8 mouse cellular contexts compared by ENCODE assay signal in genomic region chr5:142929400-142929752, GRCm38 (mm10). TPM values are rescaled to one million over a fixed set of nuclear protein-coding genes. Genes with fewer than 3 reads are reported as not detected.
DNase-seq lines count a peak whose midpoint lies in the region; ATAC-seq and TF ChIP-seq lines count a peak whose summit lies in the region.

No protein-coding gene starts in this region.

- TF ChIP-seq CTCF in bone marrow macrophage, adult 2 months (IDR thresholded peaks at IDR 0.05; ENCODE audit: low read depth, low read length) = no peak
- TF ChIP-seq CTCF in midbrain, postnatal 0 days (IDR thresholded peaks at IDR 0.05) = no peak

- peaks cover 44% of the 10 kb centered on the region for H3K4me1 ChIP-seq in kidney, embryonic 15.5 days
- H3K4me1 ChIP-seq in bone marrow macrophage, adult 2 months (ENCODE audit: control insufficient read depth, insufficient read depth, low read length) = peaks cover 41% of the 10 kb centered on the region
- H3K4me1 ChIP-seq in hindbrain, embryonic 14.5 days (replicated peaks; ENCODE audit: control insufficient read depth, insufficient read depth, low read length) = 0 out of 2 replicates have a peak, but pooled peaks cover 6% of the 10 kb centered on the region
- no peaks in the 10 kb centered on the region for H3K4me1 ChIP-seq in midbrain, postnatal 0 days (ENCODE audit: insufficient read depth, low read length)

- peak overlapping the region; percentile 87 for H3K27ac ChIP-seq in kidney, embryonic 15.5 days
- H3K27ac ChIP-seq in bone marrow macrophage, adult 2 months (ENCODE audit: insufficient read depth, low read depth, low read length) = peak overlapping the region; percentile 90
- H3K27ac ChIP-seq in hindbrain, embryonic 14.5 days = no peak overlapping the region
- no peak overlapping the region for H3K27ac ChIP-seq in midbrain, postnatal 0 days (ENCODE audit: low read depth, low read length)

- TF ChIP-seq POLR2A in bone marrow macrophage, adult 2 months (IDR thresholded peaks at IDR 0.05; ENCODE audit: borderline replicate concordance, low read depth, low read length) = no peak

- WGBS in kidney, embryonic 15.5 days = 13% methylated on average over 4 of the region's 4 CpGs
- 22% methylated on average over 4 of the region's 4 CpGs for WGBS in hindbrain, embryonic 14.5 days
- 14% methylated on average over 4 of the region's 4 CpGs for WGBS in midbrain, postnatal 0 days

- ATAC-seq in kidney, embryonic 15.5 days (replicated peaks; ENCODE audit: low FRiP score) = no peak
- ATAC-seq in hindbrain, embryonic 14.5 days (ENCODE audit: low FRiP score) = no peak
- no peak for ATAC-seq in midbrain, postnatal 0 days (ENCODE audit: low FRiP score)

- H3K36me3 ChIP-seq in kidney, embryonic 15.5 days = no peaks in the 10 kb centered on the region
- no peaks in the 10 kb centered on the region for H3K36me3 ChIP-seq in hindbrain, embryonic 14.5 days (replicated peaks; ENCODE audit: control insufficient read depth, insufficient read depth)
- H3K36me3 ChIP-seq in midbrain, postnatal 0 days (ENCODE audit: insufficient read depth, low read length) = no peaks in the 10 kb centered on the region

- H3K9me3 ChIP-seq in kidney, embryonic 15.5 days (replicated peaks) = no peaks in the 10 kb centered on the region
- no peaks in the 10 kb centered on the region for H3K9me3 ChIP-seq in hindbrain, embryonic 14.5 days (ENCODE audit: control insufficient read depth, low read length)
- no peaks in the 10 kb centered on the region for H3K9me3 ChIP-seq in midbrain, postnatal 0 days (ENCODE audit: low read length)

- H3K27me3 ChIP-seq in kidney, embryonic 15.5 days = no peaks in the 10 kb centered on the region
- H3K27me3 ChIP-seq in hindbrain, embryonic 14.5 days (ENCODE audit: control insufficient read depth, insufficient read depth, low read length) = 0 out of 2 replicates have a peak, but pooled peaks cover 3% of the 10 kb centered on the region
- H3K27me3 ChIP-seq in midbrain, postnatal 0 days (ENCODE audit: insufficient read depth, low read length) = 0 out of 2 replicates have a peak, but pooled peaks cover 4% of the 10 kb centered on the region

- peak overlapping the region; percentile 78 for H3K4me2 ChIP-seq in kidney, embryonic 15.5 days
- peak overlapping the region; percentile 43 for H3K4me2 ChIP-seq in hindbrain, embryonic 14.5 days (replicated peaks)
- H3K4me2 ChIP-seq in midbrain, postnatal 0 days (ENCODE audit: low read depth, low read length, poor library complexity, severe bottlenecking) = peak overlapping the region; percentile 58

- H3K9ac ChIP-seq in kidney, embryonic 15.5 days = peak overlapping the region; percentile 56
- peak overlapping the region; percentile 32; the same call in 1 of the 2 replicates for H3K9ac ChIP-seq in hindbrain, embryonic 14.5 days
- H3K9ac ChIP-seq in midbrain, postnatal 0 days (replicated peaks; ENCODE audit: low read length, poor library complexity, severe bottlenecking) = peak overlapping the region; percentile 51

- DNase-seq in kidney, adult 18-20 months = no peak
- no peak for DNase-seq in hindbrain, embryonic 14.5 days (ENCODE audit: low spot score)
- no peak for DNase-seq in midbrain, postnatal 0 days (ENCODE audit: low spot score)
- DNase-seq in gastrocnemius, postnatal 25 days = no peak
- DNase-seq in adrenal gland, adult 2 months = no peak
- DNase-seq in layer of hippocampus, postnatal 36 days = no peak

- peak overlapping the region; percentile 50 for H3K4me3 ChIP-seq in kidney, embryonic 15.5 days (replicated peaks)
- peak overlapping the region; percentile 71 for H3K4me3 ChIP-seq in bone marrow macrophage, adult 2 months (ENCODE audit: insufficient read depth, low read length)
- H3K4me3 ChIP-seq in hindbrain, embryonic 14.5 days (replicated peaks; ENCODE audit: low read length) = peak overlapping the region; percentile 20
- peak overlapping the region; percentile 31 for H3K4me3 ChIP-seq in midbrain, postnatal 0 days (ENCODE audit: low read depth, low read length)

RNA-seq across cellular contexts. Expression of gene Actb, which starts 22.8 kb away (rescaled TPM):
- polyA plus RNA-seq in kidney, embryonic 15.5 days (2015; fragmentation: Nextera tagmentation; extraction: Ambion mirVana) = 14,718 and 15,443 TPM in 2 replicates
- polyA plus RNA-seq in bone marrow macrophage, adult 2 months (2012; ENCODE audit: insufficient read depth, insufficient read length, missing spikeins) = 8,885 and 10,895 TPM in 2 replicates
- 13,534 and 14,549 TPM in 2 replicates for polyA plus RNA-seq in hindbrain, embryonic 14.5 days (2014; fragmentation: Nextera tagmentation; extraction: Ambion mirVana)
- 5,191 and 5,200 TPM in 2 replicates for total RNA-seq in midbrain, postnatal 0 days (2014; rRNA removed)
- 15,915 and 17,004 TPM in 2 replicates for polyA plus RNA-seq in midbrain, postnatal 0 days (2015; fragmentation: Nextera tagmentation; extraction: Ambion mirVana)
- total RNA-seq in gastrocnemius, postnatal 25 days (2021) = 100 to 1,000 TPM; 487 to 619 TPM
- total RNA-seq in adrenal gland, adult 2 months (2021) = 1,000 to 10,000 TPM; 3,681 to 3,786 TPM
- 3,805 and 4,221 TPM in 2 replicates for polyA plus RNA-seq in adrenal gland, adult 2 months (2012; rRNA removed)
- total RNA-seq in layer of hippocampus, postnatal 36 days (2021) = 1,000 to 10,000 TPM; 3,215 to 3,370 TPM

RNA-seq across cellular contexts. Expression of gene Fscn1, which starts 30.8 kb away (rescaled TPM):
- 320 and 348 TPM in 2 replicates for polyA plus RNA-seq in kidney, embryonic 15.5 days (2015; fragmentation: Nextera tagmentation; extraction: Ambion mirVana)
- 2.4 and 3.2 TPM in 2 replicates for polyA plus RNA-seq in bone marrow macrophage, adult 2 months (2012; ENCODE audit: insufficient read depth, insufficient read length, missing spikeins)
- polyA plus RNA-seq in hindbrain, embryonic 14.5 days (2014; fragmentation: Nextera tagmentation; extraction: Ambion mirVana) = 459 and 508 TPM in 2 replicates
- 536 and 616 TPM in 2 replicates for total RNA-seq in midbrain, postnatal 0 days (2014; rRNA removed)
- 485 and 504 TPM in 2 replicates for polyA plus RNA-seq in midbrain, postnatal 0 days (2015; fragmentation: Nextera tagmentation; extraction: Ambion mirVana)
- total RNA-seq in gastrocnemius, postnatal 25 days (2021) = 10 to 100 TPM; 13.4 to 17.6 TPM
- 10 to 100 TPM; 24.6 to 42.9 TPM for total RNA-seq in adrenal gland, adult 2 months (2021)
- 129 and 134 TPM in 2 replicates for polyA plus RNA-seq in adrenal gland, adult 2 months (2012; rRNA removed)
- total RNA-seq in layer of hippocampus, postnatal 36 days (2021) = 100 to 1,000 TPM; 185 to 194 TPM

RNA-seq across cellular contexts. Expression of gene Fbxl18, which starts 34.2 kb away (rescaled TPM):
- 16.7 and 17.8 TPM in 2 replicates for polyA plus RNA-seq in kidney, embryonic 15.5 days (2015; fragmentation: Nextera tagmentation; extraction: Ambion mirVana)
- 9.0 and 12.5 TPM in 2 replicates for polyA plus RNA-seq in bone marrow macrophage, adult 2 months (2012; ENCODE audit: insufficient read depth, insufficient read length, missing spikeins)
- polyA plus RNA-seq in hindbrain, embryonic 14.5 days (2014; fragmentation: Nextera tagmentation; extraction: Ambion mirVana) = 26.1 TPM in 2 replicates
- total RNA-seq in midbrain, postnatal 0 days (2014; rRNA removed) = 52.8 and 67.5 TPM in 2 replicates
- 25.5 and 27.5 TPM in 2 replicates for polyA plus RNA-seq in midbrain, postnatal 0 days (2015; fragmentation: Nextera tagmentation; extraction: Ambion mirVana)
- 1 to 10 TPM; 5.6 to 6.8 TPM for total RNA-seq in gastrocnemius, postnatal 25 days (2021)
- total RNA-seq in adrenal gland, adult 2 months (2021) = 10 to 100 TPM in 1 of 2 experiments, 1 to 10 TPM in 1; 9.6 to 11.4 TPM
- 42.3 and 44.3 TPM in 2 replicates for polyA plus RNA-seq in adrenal gland, adult 2 months (2012; rRNA removed)
- total RNA-seq in layer of hippocampus, postnatal 36 days (2021) = 10 to 100 TPM; 37.1 to 41.6 TPM

Comparison
In these comparisons a context has a peak if more than half of its experiments do, and no peak if none do; other contexts are left out.
1. H3K27ac ChIP-seq: peak in kidney, embryonic 15.5 days (single experiment) and bone marrow macrophage, adult 2 months (single experiment); none in hindbrain, embryonic 14.5 days (single experiment) and midbrain, postnatal 0 days (single experiment).
2. H3K4me3 ChIP-seq: peak in every context shown above with its lines; median percentile 71 in bone marrow macrophage, adult 2 months; 50 in kidney, embryonic 15.5 days; 31 in midbrain, postnatal 0 days; 20 in hindbrain, embryonic 14.5 days.
3. RNA of gene Fscn1, which starts 30.8 kb away (polyA plus RNA-seq): 485 to 504 TPM in midbrain, postnatal 0 days, 459 to 508 TPM in hindbrain, embryonic 14.5 days, 320 to 348 TPM in kidney, embryonic 15.5 days and 129 to 134 TPM in adrenal gland, adult 2 months; 2.4 to 3.2 TPM in bone marrow macrophage, adult 2 months; every median in the first group is over 10 times any median in the second.
4. Peak in every context shown above with its lines, with median percentiles within 50 percentile points of each other: H3K4me2 ChIP-seq and H3K9ac ChIP-seq.